Mouse (Mus musculus): ENCODE measurements around the gene Sigirr. TPM values are rescaled to one million over a fixed set of nuclear protein-coding genes. Genes with fewer than 3 reads are reported as not detected.

The Sigirr gene
- 9.1 and 10.7 TPM in 2 replicates for polyA plus RNA-seq (2012; rRNA removed)

DNA sequence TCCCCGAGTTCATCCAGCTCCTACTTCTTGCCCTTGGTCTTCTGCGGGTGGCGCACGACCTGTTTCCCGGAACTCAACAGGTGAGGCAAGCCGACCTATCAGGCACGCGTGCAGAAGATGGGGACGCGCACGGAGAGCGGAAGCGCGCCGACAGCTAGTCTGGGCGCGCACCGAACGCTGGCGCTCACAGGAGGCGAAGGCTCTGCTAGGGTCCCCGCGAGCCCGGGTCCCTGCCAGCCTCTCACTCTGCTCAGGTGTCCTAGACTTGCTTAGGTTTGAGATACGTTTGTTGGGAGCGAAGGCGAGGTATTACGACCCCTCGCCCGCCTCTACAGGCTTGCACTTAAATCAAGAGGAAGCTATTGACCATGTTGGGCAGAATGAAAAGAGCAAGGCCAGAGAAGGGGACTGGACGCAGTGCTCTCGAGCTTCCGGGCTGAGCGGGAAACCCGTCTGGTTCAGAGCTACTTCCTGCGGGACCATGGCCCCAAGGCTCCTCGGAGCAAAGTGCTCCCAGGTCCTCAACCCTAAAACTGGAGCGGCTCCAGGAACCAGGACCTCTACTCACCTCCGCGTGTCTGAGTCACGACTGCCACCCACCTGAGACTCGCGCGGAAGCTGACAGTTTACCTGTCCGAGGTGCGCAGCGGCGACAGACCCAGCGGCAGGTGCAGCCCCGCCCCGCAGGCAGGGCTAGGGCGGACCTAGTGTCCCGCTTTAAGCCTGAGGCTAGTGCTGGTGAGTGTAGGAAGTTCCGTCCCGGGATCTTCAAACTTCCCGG is at the start of gene Sigirr:
Gene Sigirr (minus strand): TSS at position 662 of the 781 bp plus-strand sequence.

DNA sequence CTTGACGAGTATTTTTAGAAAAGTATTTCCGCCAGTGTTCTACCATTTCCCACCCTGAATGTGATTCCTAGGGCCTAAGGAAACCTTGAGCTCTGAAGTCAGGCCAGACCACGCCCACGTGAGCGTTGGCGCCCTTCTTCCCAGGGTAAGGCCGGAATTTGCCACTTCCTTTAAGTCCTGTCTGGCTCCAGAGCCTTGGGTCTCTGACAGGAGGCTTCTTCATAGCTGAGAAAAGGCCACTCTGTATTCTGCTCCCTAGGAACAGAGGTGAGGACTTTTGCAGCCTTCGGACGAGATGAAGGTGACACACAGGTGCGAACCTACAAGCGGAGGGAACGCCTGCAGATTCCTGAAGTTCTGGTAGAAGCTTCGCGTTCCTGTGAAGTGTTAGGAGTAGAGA is 21.9 kb upstream of the Sigirr start, which contains the start of gene Ptdss2:
Gene Ptdss2 (plus strand): TSS at position 138 of the 400 bp plus-strand sequence.

DNA sequence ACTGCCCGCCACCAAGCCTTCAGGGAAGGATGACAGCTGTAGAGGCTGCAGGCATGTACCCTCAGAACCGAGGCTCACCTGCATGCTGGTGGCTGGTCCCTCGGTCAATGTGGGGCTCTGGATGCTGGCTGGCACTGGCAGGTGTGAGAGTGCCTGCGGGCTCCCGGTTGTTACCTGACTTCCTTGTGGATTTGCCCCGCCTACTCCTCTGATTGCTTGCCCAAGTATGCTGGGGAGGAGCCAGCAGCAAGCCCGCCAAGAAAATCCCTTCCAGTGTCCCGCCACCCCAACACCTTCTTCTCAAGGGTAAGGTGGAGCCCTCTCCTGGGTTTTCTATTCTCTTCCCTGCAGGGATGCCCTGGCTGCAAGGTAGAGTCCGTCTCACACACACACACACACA is 17.3 kb upstream of the Sigirr start, which contains the start of gene Ano9:
Gene Ano9 (minus strand): TSS at position 171 of the 400 bp plus-strand sequence.

DNA sequence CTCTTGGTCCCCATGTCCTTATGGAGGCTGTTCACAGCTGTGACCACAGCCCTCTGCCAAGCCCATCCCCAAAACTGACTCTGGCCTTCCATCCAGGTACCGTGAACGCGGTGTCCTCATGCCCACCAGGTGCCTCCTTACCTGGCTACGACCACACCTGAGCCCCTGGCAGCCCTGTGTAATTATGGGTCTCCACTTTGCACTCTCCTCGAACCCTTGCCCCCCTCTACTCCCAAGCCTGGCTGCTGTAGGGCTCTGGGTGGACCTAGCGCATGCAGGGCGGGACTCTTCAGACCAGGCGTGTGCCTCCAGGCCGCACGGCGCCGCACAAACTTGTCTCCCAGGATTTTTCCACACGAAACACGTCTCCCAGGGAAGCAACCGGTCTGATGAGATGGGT is 22.5 kb downstream of the Sigirr start, which contains the start of gene Pkp3:
Gene Pkp3 (plus strand): TSS at position 378 of the 400 bp plus-strand sequence.

DNA sequence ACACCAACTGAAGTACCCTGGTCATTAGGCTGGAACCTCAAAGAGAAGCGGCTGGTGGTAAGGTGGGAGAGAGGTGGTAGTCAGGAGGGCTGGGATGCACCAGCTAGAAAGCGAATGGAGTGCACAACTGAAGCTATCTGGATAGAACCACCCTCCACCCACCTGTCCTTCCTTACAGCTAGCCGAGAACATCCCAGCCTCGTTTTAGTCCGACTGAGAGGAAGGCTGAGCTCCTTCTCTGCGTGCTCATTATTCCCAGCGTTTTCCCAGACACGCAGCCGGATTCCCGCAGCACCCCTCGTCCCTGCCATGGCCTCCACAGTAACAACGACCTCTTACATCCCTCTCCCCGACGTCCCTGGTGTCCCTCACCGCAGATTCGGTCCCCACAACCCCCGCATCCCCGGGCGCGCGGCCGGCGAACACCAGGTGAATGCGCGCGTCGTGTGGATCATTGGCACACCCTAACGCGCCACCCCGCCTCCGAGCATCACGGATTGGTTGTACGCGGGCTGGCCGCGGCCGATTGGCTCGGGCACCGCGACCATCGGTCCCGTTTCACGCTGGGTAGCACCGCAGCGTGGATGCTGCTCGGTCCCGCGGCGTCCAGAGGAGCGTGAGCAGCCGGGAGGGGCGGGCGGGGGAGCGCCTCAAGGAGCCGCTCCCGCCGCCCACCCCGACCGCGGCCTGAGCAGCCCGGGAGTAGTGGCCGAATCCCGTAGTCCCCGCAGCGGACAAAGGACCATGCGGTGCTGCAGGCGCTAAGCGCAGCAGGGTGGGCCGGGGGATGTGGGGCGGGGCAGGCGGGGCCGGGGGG is 39.7 kb downstream of the Sigirr start, which contains the start of gene B4galnt4:
Gene B4galnt4 (plus strand): TSS at position 679 of the 817 bp plus-strand sequence.

Other genes starting within 250 kb of the Sigirr start
- not detected in 2 replicates for gene Gm45785, start 244.2 kb downstream of the Sigirr start, polyA plus RNA-seq (2012; rRNA removed)
- gene Ric8a, start 243.6 kb downstream of the Sigirr start, polyA plus RNA-seq (2012; rRNA removed): 14.7 and 15.6 TPM in 2 replicates
- 10.5 and 11.7 TPM in 2 replicates for gene Bet1l, start 243.0 kb downstream of the Sigirr start, polyA plus RNA-seq (2012; rRNA removed)
- gene Psmd13, start 218.6 kb downstream of the Sigirr start, polyA plus RNA-seq (2012; rRNA removed): 50.0 and 57.2 TPM in 2 replicates
- gene Sirt3, start 218.3 kb downstream of the Sigirr start, polyA plus RNA-seq (2012; rRNA removed): 12.5 and 15.1 TPM in 2 replicates
- 0.48 TPM in 1 of 2 replicates, not detected in the other for gene Cox8b, start 200.1 kb downstream of the Sigirr start, polyA plus RNA-seq (2012; rRNA removed)
- gene Nlrp6, start 179.7 kb downstream of the Sigirr start, polyA plus RNA-seq (2012; rRNA removed): 5.6 and 7.4 TPM in 2 replicates
- gene Pgghg, start 159.2 kb downstream of the Sigirr start, polyA plus RNA-seq (2012; rRNA removed): 6.0 and 7.0 TPM in 2 replicates
- 0.38 and 0.46 TPM in 2 replicates for gene Ifitm5, start 150.3 kb downstream of the Sigirr start, polyA plus RNA-seq (2012; rRNA removed)
- not detected in 2 replicates for gene Gm45717, start 144.6 kb downstream of the Sigirr start, polyA plus RNA-seq (2012; rRNA removed)
- gene Ifitm2, start 144.6 kb downstream of the Sigirr start, polyA plus RNA-seq (2012; rRNA removed): 219 and 222 TPM in 2 replicates
- 29.1 and 33.2 TPM in 2 replicates for gene Ifitm1, start 133.4 kb downstream of the Sigirr start, polyA plus RNA-seq (2012; rRNA removed)
- 28.7 and 41.6 TPM in 2 replicates for gene Ifitm3, start 89.8 kb downstream of the Sigirr start, polyA plus RNA-seq (2012; rRNA removed)
- gene Ifitm6, start 82.6 kb downstream of the Sigirr start, polyA plus RNA-seq (2012; rRNA removed): 8.3 and 10.9 TPM in 2 replicates
- gene Gm17387, start 71.4 kb downstream of the Sigirr start, polyA plus RNA-seq (2012; rRNA removed): not detected in 2 replicates
- gene B4galnt4, start 39.5 kb downstream of the Sigirr start, polyA plus RNA-seq (2012; rRNA removed): 0.59 and 0.76 TPM in 2 replicates
- 0.38 and 0.48 TPM in 2 replicates for gene Pkp3, start 22.4 kb downstream of the Sigirr start, polyA plus RNA-seq (2012; rRNA removed)
- gene Ano9, start 17.2 kb upstream of the Sigirr start, polyA plus RNA-seq (2012; rRNA removed): 0.36 TPM in 2 replicates
- 62.0 and 81.0 TPM in 2 replicates for gene Ptdss2, start 21.8 kb upstream of the Sigirr start, polyA plus RNA-seq (2012; rRNA removed)
- 23.5 and 28.6 TPM in 2 replicates for gene Rnh1, start 72.3 kb upstream of the Sigirr start, polyA plus RNA-seq (2012; rRNA removed)
- gene Hras, start 93.4 kb upstream of the Sigirr start, polyA plus RNA-seq (2012; rRNA removed): 67.7 and 68.0 TPM in 2 replicates
- gene Lrrc56, start 93.6 kb upstream of the Sigirr start, polyA plus RNA-seq (2012; rRNA removed): 13.2 and 14.8 TPM in 2 replicates
- gene Lmntd2, start 113.5 kb upstream of the Sigirr start, polyA plus RNA-seq (2012; rRNA removed): 1.6 and 2.0 TPM in 2 replicates
- gene Rassf7, start 115.3 kb upstream of the Sigirr start, polyA plus RNA-seq (2012; rRNA removed): 22.1 and 22.8 TPM in 2 replicates
- 10.8 and 16.2 TPM in 2 replicates for gene Phrf1, start 128.2 kb upstream of the Sigirr start, polyA plus RNA-seq (2012; rRNA removed)
- 8.3 and 11.9 TPM in 2 replicates for gene Irf7, start 165.9 kb upstream of the Sigirr start, polyA plus RNA-seq (2012; rRNA removed)
- 0.07 and 0.09 TPM in 2 replicates for gene Cdhr5, start 176.2 kb upstream of the Sigirr start, polyA plus RNA-seq (2012; rRNA removed)
- gene Sct, start 178.6 kb upstream of the Sigirr start, polyA plus RNA-seq (2012; rRNA removed): 0.23 and 0.67 TPM in 2 replicates
- gene Drd4, start 191.4 kb upstream of the Sigirr start, polyA plus RNA-seq (2012; rRNA removed): 0.01 TPM in 1 of 2 replicates, not detected in the other
- 7.0 and 8.4 TPM in 2 replicates for gene Deaf1, start 227.1 kb upstream of the Sigirr start, polyA plus RNA-seq (2012; rRNA removed)
- gene Tmem80, start 227.2 kb upstream of the Sigirr start, polyA plus RNA-seq (2012; rRNA removed): 11.7 and 13.9 TPM in 2 replicates
- 7.1 and 8.9 TPM in 2 replicates for gene Eps8l2, start 238.3 kb upstream of the Sigirr start, polyA plus RNA-seq (2012; rRNA removed)

Measured in liver, embryonic 14 days (tissue).